Mouse (Mus musculus) neutrophil, adult 83 days (primary cell): ENCODE data around the gene Tmprss5. TPM values are rescaled to one million over a fixed set of nuclear protein-coding genes. Genes with fewer than 3 reads are reported as not detected.

ENCODE experiments used
- total RNA-seq, 2 experiments: library from RNA; stranded (reverse); gene quantifications; one replicate each; pipeline ENCODE4 v1.2.4; 2023

Tmprss5 gene
- not detected for total RNA-seq

GRCm38 (mm10) chr9:49081107-49081506 is at the start of gene Tmprss5:
Gene Tmprss5 (plus strand): TSS chr9:49081260.

GRCm38 (mm10) chr9:49055333-49056205 is 25.5 kb upstream of the Tmprss5 start, which contains the start of gene Zw10:
Gene Zw10 (plus strand): TSS chr9:49055613.

Other genes starting within 250 kb of the Tmprss5 start
- 1 to 10 TPM; 5.3 to 6.3 TPM for gene Zbtb16, start 245.0 kb upstream of the Tmprss5 start, total RNA-seq
- not detected for gene Htr3a, start 170.2 kb upstream of the Tmprss5 start, total RNA-seq
- not detected for gene Htr3b, start 116.3 kb upstream of the Tmprss5 start, total RNA-seq
- gene Usp28, start 95.9 kb upstream of the Tmprss5 start, total RNA-seq: 1 to 10 TPM; 9.3 to 9.8 TPM
- 10 to 100 TPM; 24.7 to 25.2 TPM for gene Zw10, start 25.6 kb upstream of the Tmprss5 start, total RNA-seq
- gene Gm4894, start 169.3 kb downstream of the Tmprss5 start, total RNA-seq: not detected